Mouse (Mus musculus): Measurements from ENCODE around the gene Map2k1.
"Not testable (repeated sequence)": the region's sequence is repeated elsewhere in the genome, so short reads cannot be mapped to it uniquely, and the experiment has no call there.

Gene Map2k1

GRCm38 (mm10) chr9:64253021-64253904 is at the start of gene Map2k1:
Gene Map2k1 (minus strand): TSS chr9:64253631.
- DNase-seq (ENCODE audit: low spot score in 2 of 2): peak; percentile 100

DNA sequence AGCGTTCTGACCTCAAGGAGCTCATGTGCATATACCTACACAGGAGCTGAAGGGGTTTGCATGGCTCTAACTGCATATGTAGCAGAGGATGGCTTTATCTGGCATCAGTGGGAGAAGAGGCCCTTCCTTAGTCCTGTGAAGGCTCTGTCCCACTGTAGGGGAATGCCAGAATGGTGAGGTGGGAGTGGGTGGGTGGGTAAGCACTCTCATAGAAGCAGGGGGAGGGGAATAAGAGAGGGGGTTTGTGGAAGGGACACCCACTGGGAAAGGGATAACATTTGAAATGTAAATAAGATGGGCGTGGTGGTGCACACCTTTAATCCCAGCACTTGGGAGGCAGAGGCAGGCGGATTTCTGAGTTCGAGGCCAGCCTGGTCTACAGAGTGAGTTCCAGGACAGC is 49.7 kb upstream of the Map2k1 start:
- not testable (repeated sequence) for DNase-seq (ENCODE audit: low spot score in 2 of 2)

- DNase-seq (ENCODE audit: low spot score in 2 of 2): no peak
These were observed 29.1 kb upstream of the Map2k1 start for GRCm38 (mm10) chr9:64282404-64282987.

- no peak for DNase-seq (ENCODE audit: low spot score in 2 of 2)
These were observed 28.3 kb upstream of the Map2k1 start for GRCm38 (mm10) chr9:64281781-64282178.

DNA sequence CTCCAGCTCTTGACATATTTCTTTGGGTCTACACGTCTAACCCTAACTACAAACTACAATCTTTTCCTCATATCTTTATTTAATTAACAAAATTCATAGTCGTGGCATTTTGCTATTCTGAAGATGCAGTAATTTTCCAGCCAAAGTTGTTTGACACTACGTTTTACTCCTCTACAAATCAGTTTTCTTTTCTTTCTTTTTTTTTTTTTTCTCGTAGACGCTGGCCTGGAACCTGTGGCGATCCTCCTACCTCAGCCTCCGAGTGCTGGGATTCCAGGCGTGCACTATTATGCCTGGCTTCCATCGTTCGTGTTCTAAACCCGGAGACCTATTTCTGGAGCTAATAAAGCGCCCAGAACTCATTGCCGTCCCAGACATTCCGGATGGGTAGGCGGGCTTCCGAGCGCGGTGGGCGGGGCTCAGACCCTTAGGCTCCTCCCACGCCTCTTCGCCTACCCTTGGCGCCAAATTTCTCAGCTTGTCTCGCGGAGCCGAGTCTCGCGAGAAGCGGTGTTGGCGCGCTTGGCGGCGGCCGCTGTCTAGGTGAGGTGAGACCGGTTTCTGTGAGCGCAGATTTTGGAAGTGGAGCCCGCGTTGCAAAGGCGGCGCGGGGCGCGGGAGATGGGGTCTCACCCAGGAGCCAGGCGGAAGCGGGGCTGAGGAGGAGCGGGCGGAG is 27.8 kb upstream of the Map2k1 start, which contains the start of gene Tipin:
TSS of gene Tipin (plus strand) at position 477 of the 676 bp plus-strand sequence.
- DNase-seq (ENCODE audit: low spot score in 2 of 2): peak; percentile 92 to 96

GRCm38 (mm10) chr9:64278665-64279310 is 25.4 kb upstream of the Map2k1 start:
- no peak for DNase-seq (ENCODE audit: low spot score in 2 of 2)

GRCm38 (mm10) chr9:64277706-64278105 is 24.3 kb upstream of the Map2k1 start:
- DNase-seq (ENCODE audit: low spot score in 2 of 2): peak; percentile 11 to 50

DNA sequence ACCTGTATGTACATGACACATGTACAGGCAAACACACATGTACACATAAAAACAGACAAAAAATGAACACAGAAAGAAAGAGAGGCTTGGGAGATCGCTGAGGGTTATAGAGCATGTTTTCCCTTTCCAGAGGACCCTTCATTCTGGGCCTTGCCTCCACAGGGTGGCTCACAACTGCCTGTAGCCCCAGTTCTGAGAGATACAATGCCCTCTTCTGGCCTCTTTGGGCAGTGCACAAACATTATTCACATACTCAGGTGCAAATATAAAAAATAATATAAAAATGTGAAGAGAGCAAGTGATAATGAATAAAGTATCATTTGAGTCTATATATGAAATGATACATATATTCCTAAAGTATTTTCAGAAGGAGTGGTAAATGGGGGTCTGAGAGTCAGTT is 21.5 kb upstream of the Map2k1 start:
- no peak for DNase-seq (ENCODE audit: low spot score in 2 of 2)

- no peak for DNase-seq (ENCODE audit: low spot score in 2 of 2)
These were observed 20.9 kb upstream of the Map2k1 start for GRCm38 (mm10) chr9:64274291-64274690.

DNA sequence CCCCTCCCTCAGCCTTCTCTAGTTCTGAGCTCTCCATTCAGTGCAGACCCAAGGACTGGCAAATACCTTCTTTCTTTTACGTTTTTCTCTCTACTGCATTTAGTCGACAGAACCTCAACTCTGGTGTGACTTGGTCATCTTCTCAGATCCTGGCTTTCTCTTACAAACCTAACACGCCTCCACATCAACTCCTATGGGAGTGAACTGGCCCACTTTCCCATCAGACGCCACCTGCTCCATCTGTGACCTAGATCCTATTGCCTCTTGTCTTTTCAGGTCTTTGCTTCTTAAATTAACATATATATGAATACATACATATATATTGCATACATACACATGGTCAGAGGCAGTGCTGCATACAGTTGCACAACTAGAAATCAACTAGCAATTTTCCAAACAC is 20.3 kb upstream of the Map2k1 start:
- no peak for DNase-seq (ENCODE audit: low spot score in 2 of 2)

DNA sequence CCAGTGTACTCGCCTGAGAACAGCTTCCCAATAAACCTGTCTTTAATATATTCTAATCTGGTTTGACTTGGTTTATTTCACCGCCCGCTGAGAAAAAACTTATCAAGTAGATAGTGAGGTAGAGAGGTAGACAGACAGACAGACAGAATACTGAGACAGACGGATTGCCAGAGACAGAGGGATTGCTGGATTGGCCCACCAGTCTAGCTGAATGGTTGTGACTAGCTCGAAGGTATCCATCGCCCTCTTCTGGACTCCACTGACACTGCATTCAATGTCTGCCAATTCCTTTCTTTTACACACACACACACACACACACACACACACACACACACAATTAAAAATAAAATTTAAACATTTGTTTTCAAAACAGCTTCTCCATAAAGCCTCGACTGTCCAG is 19.2 kb upstream of the Map2k1 start:
- DNase-seq (ENCODE audit: low spot score in 2 of 2): no peak

DNA sequence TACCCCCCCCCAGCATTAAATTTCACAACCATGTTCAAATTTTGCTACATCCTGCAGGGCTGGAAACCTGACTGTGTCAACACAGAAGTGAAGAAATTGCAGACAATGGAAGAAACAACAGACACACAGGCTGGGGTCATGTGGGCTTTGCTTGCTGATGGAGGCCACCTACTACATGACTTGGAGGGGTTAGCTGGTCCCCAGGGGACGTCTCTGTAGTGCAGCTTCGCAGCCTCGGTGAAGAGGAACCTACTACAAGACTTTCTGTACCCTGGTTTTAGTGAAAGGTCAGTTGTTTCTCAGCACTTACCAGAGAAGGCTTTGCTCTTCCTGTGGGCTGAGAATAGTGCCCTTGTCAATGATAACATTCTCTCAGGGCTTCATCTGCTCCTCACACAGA is 17.8 kb upstream of the Map2k1 start:
- DNase-seq (ENCODE audit: low spot score in 2 of 2): no peak

GRCm38 (mm10) chr9:64268836-64269235 is 15.4 kb upstream of the Map2k1 start:
- DNase-seq (ENCODE audit: low spot score in 2 of 2): not testable (repeated sequence)

DNA sequence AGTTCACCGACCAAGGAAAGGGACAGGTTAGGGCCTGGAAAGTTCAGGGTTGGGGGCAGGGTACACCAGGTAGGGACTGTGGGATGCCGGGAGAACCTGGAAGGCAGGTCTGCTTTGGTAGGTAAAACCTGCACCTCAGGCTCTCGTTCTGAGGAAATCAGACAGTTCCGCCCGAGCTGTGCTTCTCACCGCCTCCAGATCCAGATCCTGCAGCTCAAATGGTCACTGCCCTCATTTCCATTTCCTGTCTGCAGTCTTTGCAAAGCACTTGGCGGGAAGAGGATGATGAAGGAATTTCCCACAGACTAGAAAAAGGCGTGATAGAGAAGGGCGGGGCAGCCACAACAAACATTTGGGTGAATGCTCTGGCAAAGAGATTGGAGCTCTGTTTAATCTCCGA is 14.8 kb upstream of the Map2k1 start:
- DNase-seq (ENCODE audit: low spot score in 2 of 2): no peak

DNA sequence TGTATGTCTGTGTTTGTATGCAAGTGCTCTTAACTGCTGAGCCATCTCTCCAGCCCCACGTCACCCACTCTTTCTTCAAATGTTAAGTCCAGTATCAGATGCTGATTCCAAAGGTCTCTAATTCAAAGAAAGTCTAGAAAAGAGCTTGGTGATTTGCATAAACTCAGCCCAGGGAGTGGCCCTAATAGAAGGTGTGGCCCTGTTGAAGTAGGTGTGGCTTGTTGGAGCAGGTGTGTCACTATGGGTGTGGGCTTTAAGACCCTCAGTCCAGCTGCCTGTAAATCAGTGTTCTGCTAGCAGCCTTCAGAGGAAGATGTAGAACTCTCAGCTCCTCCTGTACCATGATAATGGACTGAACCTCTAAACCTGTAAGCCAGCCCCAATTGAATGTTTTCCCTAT is 13.8 kb upstream of the Map2k1 start:
- no peak for DNase-seq (ENCODE audit: low spot score in 2 of 2)

DNA sequence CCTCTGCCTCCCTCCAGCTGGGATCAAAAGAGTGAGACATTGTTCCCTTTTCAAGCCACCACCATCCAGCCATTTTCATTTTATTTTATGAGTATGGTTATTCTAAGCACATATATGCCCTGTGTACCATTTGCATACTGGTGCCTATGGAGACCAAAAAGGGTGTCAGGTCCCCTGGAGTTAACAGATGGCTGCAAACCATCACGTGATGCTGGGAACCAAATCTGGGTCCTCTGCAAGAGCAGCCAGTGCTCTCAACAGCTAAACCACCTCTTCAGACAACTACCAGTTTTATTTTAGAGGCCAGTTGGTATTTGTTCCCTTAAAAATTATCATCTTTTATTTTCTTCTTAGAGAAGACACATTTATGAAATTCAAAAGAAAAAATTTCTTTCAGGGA is 11.4 kb upstream of the Map2k1 start:
- DNase-seq (ENCODE audit: low spot score in 2 of 2): no peak

DNA sequence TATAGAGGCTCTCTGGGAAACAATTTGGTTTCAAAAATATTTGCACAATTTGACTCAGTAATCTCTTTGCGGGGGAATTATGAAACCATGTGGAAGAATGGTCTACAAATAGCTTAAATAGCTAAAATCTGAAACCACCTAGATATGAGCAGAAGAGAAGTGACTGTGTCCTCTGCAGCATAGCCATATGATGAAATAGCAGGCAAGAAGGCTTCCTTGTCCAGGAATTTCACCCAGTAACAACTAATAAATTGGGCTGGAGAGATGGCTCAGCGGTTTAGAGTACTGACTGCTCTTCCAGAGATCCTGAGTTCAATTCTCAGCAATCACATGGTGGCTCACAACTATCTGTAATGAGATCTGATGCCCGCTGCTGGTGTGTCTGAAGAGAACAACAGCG is 7.6 kb upstream of the Map2k1 start:
- DNase-seq (ENCODE audit: low spot score in 2 of 2): no peak

DNA sequence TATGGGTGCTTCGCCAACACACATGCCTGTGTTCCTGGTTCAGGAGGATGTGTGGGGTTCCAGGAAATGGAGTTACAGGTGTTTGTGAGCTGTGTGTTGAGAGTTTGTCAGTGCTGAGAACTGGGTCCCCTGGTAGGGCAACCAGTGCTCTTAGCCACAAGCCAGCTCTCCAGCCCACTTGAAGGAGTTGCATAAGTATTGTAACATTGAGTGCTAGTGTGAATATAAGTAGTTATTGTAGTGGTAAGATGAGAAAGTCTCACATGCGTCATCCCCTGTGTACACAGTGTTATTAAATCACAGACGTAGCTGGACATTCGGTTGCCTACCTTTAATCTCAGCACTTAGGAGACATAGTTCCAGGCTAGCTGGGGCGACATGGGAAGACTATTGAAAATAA is 6.5 kb upstream of the Map2k1 start:
- DNase-seq (ENCODE audit: low spot score in 2 of 2): no peak

- no peak for DNase-seq (ENCODE audit: low spot score in 2 of 2)
These were observed 2.8 kb upstream of the Map2k1 start for GRCm38 (mm10) chr9:64256204-64256603.

DNA sequence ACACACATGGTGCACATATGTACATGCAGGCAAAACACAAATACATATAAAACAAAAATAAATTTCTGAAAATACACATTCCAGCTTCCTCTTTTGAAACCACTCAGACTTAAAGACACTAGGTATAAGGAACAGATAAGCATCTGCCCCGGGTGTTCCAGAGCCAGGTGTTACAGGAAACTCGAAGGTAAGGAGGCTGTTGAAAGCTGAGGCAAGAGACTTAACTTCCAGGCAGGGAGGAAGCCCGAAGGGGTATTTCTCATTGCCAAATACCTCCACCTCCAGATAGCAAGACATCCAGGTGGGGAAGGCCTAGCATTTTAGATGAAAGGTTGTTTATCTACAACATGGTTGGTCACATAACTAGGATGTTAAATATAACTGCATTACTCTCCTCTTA is 2.0 kb upstream of the Map2k1 start:
- DNase-seq (ENCODE audit: low spot score in 2 of 2): no peak

DNA sequence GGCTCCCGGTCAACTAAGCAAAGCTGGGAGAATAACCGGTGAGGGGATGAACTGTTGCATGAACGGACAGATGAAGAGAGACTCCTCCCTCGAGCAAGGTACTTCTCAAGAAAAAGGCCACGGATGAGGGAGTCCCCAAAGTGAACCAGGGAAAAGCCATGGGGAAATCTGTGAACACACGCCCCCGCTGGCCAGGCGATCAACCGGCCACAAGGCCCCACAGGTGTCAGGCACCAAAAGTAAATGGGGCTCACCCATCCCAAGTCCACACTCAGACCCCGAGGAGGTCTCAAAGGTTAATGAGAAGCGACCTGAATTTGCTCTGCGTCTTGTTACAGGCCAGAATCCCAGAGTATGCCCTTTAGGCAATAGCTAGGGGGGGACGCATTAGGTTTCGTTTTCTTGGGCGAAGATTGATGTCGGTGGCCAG is 825 bp downstream of the Map2k1 start:
- DNase-seq (ENCODE audit: low spot score in 2 of 2): peak; percentile 21 to 56

DNA sequence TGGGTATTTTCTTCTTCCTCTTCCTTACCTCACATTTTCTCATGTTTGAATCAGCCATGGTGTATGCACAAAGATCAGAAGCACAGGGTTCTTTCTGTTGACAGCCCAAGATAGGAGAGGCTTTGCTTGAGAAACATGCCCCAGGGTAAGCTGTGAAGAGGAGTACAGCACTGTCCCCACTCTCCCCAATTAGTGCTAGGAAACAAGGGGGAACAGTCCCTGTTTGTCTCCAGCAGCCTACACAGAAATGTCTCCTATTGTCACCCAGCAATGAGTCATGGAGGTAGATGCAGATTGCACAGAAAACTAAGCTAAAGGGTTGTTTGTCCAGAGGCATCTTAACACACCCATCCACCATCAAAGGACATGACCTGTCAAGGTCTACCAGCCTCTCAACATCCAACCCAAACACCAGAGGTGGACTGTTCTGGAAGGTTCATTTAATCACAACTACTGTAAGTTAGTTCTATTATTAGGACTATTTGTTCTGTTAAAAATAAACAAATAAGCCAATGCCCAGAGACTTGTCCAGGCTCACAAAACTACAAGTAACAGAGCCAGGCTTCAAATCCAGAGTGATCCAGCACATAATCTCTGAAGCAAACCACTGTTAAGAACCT is 3.2 kb downstream of the Map2k1 start:
- no peak for DNase-seq (ENCODE audit: low spot score in 2 of 2)

All from urinary bladder, adult 18-20 months (tissue).